Comparison of ENCODE assay signal across 16 mouse cellular contexts in the genomic region with DNA sequence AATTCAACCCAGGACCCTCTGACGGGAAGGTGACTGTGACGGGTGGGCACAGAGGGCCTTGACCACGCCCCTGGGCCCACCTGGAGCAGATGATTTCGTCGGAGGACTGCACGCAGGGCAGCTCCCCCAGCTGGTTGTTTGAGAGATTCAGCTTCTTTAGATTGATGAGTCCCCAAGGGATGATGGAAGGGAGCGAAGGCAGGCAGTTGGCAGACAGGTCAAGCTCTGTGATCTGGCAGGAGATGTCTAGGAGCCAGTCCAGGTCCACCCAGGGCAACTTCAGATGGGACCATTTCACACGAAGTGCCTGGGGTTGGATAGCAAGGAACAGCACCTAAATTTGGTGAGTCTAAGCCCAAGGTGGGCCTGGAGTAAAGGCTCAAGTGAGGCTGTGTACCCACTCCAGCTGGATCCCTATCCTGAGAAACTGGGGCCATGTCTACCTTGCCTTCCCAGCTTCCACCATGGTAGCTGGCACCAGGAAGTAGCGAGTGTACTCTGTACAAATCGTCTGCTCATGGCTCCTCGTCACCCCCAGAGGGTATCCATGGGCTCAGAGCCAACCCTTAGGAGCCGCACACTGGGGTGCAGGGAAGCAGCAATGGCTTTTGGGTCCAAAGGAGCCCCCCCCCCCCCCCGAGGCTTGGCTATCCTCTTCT. TPM values are rescaled to one million over a fixed set of nuclear protein-coding genes. Genes with fewer than 3 reads are reported as not detected.
DNase-seq lines count a peak whose midpoint lies in the region; ATAC-seq and TF ChIP-seq lines count a peak whose summit lies in the region.
"Had no signal": no experiment of that assay in that cellular context is flagged by ENCODE, and none has a peak within 500 bp of the region (broad histone marks: within the 10 kb centered on the region; RNA-seq: fewer than 3 reads in every experiment).

No protein-coding gene starts in this region.

- peaks cover 17% of the 10 kb centered on the region for H3K4me1 ChIP-seq in lung, embryonic 14.5 days (ENCODE audit: insufficient read depth)
- 0 out of 2 replicates have a peak, but pooled peaks cover 4% of the 10 kb centered on the region for H3K4me1 ChIP-seq in intestine, embryonic 14.5 days (replicated peaks; ENCODE audit: control insufficient read depth, insufficient read depth, low read length)
- H3K4me1 ChIP-seq: midbrain, embryonic 10.5 days had no signal

- 65% methylated on average over 13 of the region's 13 CpGs for WGBS in lung, embryonic 14.5 days
- 69% methylated on average over 13 of the region's 13 CpGs for WGBS in intestine, embryonic 14.5 days

- no peak for TF ChIP-seq POLR2A in myocyte (IDR thresholded peaks at IDR 0.05; ENCODE audit: insufficient read length, low read depth)

- intact Hi-C loops in heart, postnatal 36 days (cut with DNase I): no loop called here

- H3K4me2 ChIP-seq in lung, embryonic 14.5 days: no peak overlapping the region
- no peak overlapping the region for H3K4me2 ChIP-seq in intestine, embryonic 14.5 days (ENCODE audit: low read length)
- H3K4me2 ChIP-seq in myocyte (ENCODE audit: low read depth): peak overlapping the region; percentile 54
- H3K4me2 ChIP-seq: embryonic facial prominence, embryonic 15.5 days had no signal

- peak overlapping the region; percentile 7; the same call in 1 of the 2 replicates for H3K9ac ChIP-seq in lung, embryonic 14.5 days
- H3K9ac ChIP-seq in intestine, embryonic 14.5 days (ENCODE audit: low read length): no peak overlapping the region
- H3K9ac ChIP-seq: embryonic facial prominence, embryonic 15.5 days had no signal

- H3K36me3 ChIP-seq in lung, embryonic 14.5 days (ENCODE audit: insufficient read depth): peaks cover 25% of the 10 kb centered on the region
- peaks cover 22% of the 10 kb centered on the region for H3K36me3 ChIP-seq in intestine, embryonic 14.5 days (ENCODE audit: control insufficient read depth, insufficient read depth, low read length)
- H3K36me3 ChIP-seq in myocyte (ENCODE audit: control insufficient read depth, insufficient read depth): peaks cover 14% of the 10 kb centered on the region
- H3K36me3 ChIP-seq: G1E; midbrain, embryonic 10.5 days had no signal

- TF ChIP-seq CTCF in lung, embryonic 14.5 days (IDR thresholded peaks at IDR 0.05; ENCODE audit: low read depth): no peak

- H3K9me3 ChIP-seq in lung, embryonic 14.5 days (ENCODE audit: low read depth, low read length): no peaks in the 10 kb centered on the region
- H3K9me3 ChIP-seq in intestine, embryonic 14.5 days (ENCODE audit: control insufficient read depth, low read length): no peaks in the 10 kb centered on the region
- H3K9me3 ChIP-seq: embryonic facial prominence, embryonic 15.5 days; G1E; midbrain, embryonic 10.5 days had no signal

- H3K27me3 ChIP-seq in lung, embryonic 14.5 days (ENCODE audit: insufficient read depth, low read length): no peaks in the 10 kb centered on the region
- H3K27me3 ChIP-seq in intestine, embryonic 14.5 days (replicated peaks; ENCODE audit: control insufficient read depth, insufficient read depth, low read length): no peaks in the 10 kb centered on the region
- no peaks in the 10 kb centered on the region for H3K27me3 ChIP-seq in myocyte (ENCODE audit: control insufficient read depth, insufficient read depth, insufficient read length)
- H3K27me3 ChIP-seq: embryonic facial prominence, embryonic 15.5 days had no signal

- DNase-seq in heart, adult 11 months: peak; percentile 92
- no peak for DNase-seq in heart, postnatal 36 days
- DNase-seq in lung, embryonic 14.5 days: no peak
- no peak for DNase-seq in lung, adult 18-20 months
- no peak for DNase-seq in intestine, embryonic 14.5 days (ENCODE audit: low spot score)
- DNase-seq in left cerebral cortex, adult 11 months (ENCODE audit: low spot score): no peak
- DNase-seq: thymus, postnatal 14 days had no signal

- H3K79me2 ChIP-seq in myocyte (ENCODE audit: control insufficient read depth, insufficient read depth): no peaks in the 10 kb centered on the region

- no peak overlapping the region for H3K4me3 ChIP-seq in lung, embryonic 14.5 days (ENCODE audit: low read depth, low read length)
- no peak overlapping the region for H3K4me3 ChIP-seq in intestine, embryonic 14.5 days (ENCODE audit: low read depth, low read length)
- H3K4me3 ChIP-seq in myocyte: no peak overlapping the region
- H3K4me3 ChIP-seq: embryonic facial prominence, embryonic 15.5 days; midbrain, embryonic 10.5 days had no signal

- H3K27ac ChIP-seq in lung, embryonic 14.5 days (ENCODE audit: low read depth): 0 out of 2 replicates have a peak overlapping the region, but pooled peaks have one; percentile 34
- no peak overlapping the region; the same call in 1 of the 2 replicates for H3K27ac ChIP-seq in intestine, embryonic 14.5 days (ENCODE audit: low read depth)
- H3K27ac ChIP-seq: midbrain, embryonic 10.5 days had no signal

- no peak for ATAC-seq in lung, embryonic 14.5 days (ENCODE audit: insufficient read depth)
- peak; percentile 45 for ATAC-seq in intestine, embryonic 14.5 days (replicated peaks; ENCODE audit: low FRiP score, low TSS enrichment, low read depth)
- no peak for ATAC-seq in CD4-positive, CD25-positive, alpha-beta regulatory T cell, adult 4 months

- no peak overlapping the region for H3ac ChIP-seq in myocyte (ENCODE audit: control insufficient read depth, insufficient read length)

TF ChIP-seq in myocyte, 11 proteins besides CTCF, POLR2A, EP300 and RAD21:
- TF ChIP-seq MAX (IDR thresholded peaks at IDR 0.05; ENCODE audit: low read depth) (no peak), CEBPB (IDR thresholded peaks at IDR 0.05; ENCODE audit: insufficient read depth, poor library complexity, severe bottlenecking) (no peak), TCF3 (IDR thresholded peaks at IDR 0.05; ENCODE audit: insufficient read length, low read depth) (no peak), TCF12 (IDR thresholded peaks at IDR 0.05; ENCODE audit: insufficient read depth, poor library complexity, severe bottlenecking) (no peak), USF1 (IDR thresholded peaks at IDR 0.05; ENCODE audit: low read depth) (no peak), MYOG (IDR thresholded peaks at IDR 0.05; ENCODE audit: control insufficient read depth in 1 of 3, insufficient read depth in 1 of 3, insufficient read length in 2 of 3, low read depth in 2 of 3) (no peak)

RNA-seq across cellular contexts. Expression of gene Gm10974, which starts 57.0 kb away (rescaled TPM):
- total RNA-seq in heart, postnatal 36 days (2021): not detected
- polyA plus RNA-seq in lung, embryonic 14.5 days (2014; fragmentation: Nextera tagmentation; extraction: Ambion mirVana): not detected in 2 replicates
- not detected in 2 replicates for polyA plus RNA-seq in intestine, embryonic 14.5 days (2014; fragmentation: Nextera tagmentation; extraction: Ambion mirVana)
- polyA plus RNA-seq in myocyte (2012; fragmentation: generic; extraction: Trizol): not detected
- not detected for polyA plus RNA-seq in CD4-positive, CD25-positive, alpha-beta regulatory T cell, adult 4 months (2017; shearing (Covaris generic))
- total RNA-seq: common myeloid progenitor, adult 5-6 weeks; G1E; granulocyte monocyte progenitor cell, adult 5-6 weeks; left cerebral cortex, postnatal 36 days had no signal
- polyA plus RNA-seq: embryonic facial prominence, embryonic 15.5 days; G1E; kidney, adult 2 months; midbrain, embryonic 10.5 days had no signal
